Mouse (Mus musculus) thymus, postnatal 25 days (tissue): Measurements from ENCODE around the gene Gja5.

ENCODE experiments used
- DNase-seq: peaks from one replicate; pipeline ENCODE4 v3.0.0; 2022

Gene Gja5

GRCm38 (mm10) chr3:97117511-97117910, 213.0 kb downstream of the Gja5 start:
- no peak for DNase-seq

DNA sequence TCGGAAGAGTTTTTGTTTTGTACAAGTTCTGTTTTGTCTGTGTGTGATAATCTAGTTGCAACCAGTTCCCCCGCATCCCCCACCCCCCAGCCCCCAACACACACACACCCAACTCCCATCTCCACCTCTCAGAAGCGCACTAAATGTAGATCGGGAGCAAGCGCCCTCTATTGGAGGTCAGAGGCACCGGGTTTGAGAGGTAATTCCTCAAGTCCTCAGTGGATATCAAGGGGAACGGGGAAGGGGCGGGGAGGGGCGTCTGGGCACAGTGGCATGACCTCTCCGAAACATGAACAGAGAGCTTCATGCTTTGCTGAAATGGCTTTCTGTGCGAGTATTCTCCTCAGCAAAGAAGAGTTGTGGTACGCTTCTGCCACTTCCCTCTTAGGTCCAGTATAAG, 213.8 kb downstream of the Gja5 start:
- DNase-seq = no peak

- DNase-seq = peak; percentile 74
Observed at GRCm38 (mm10) chr3:97124193-97124592, 219.7 kb downstream of the Gja5 start.
